Mouse (Mus musculus) cerebellum, adult 2 months (tissue): ENCODE measurements around the gene Pdyn.

Experiments used
- CTCF ChIP-seq: fragments of 200-500 bp; IDR thresholded peaks from 2 replicates; pipeline ENCODE4 v1.5.1; 2011; ENCODE audit warnings: low read depth, mild to moderate bottlenecking, control low read depth, low read length, moderate library complexity, borderline replicate concordance; ENCODE audit not compliant: insufficient read depth
- POLR2A ChIP-seq: fragments of 200-500 bp; IDR thresholded peaks from 2 replicates; pipeline ENCODE4 v1.6.1; 2011; ENCODE audit warnings: low read length, control low read depth, borderline replicate concordance; ENCODE audit not compliant: insufficient read depth

DNA sequence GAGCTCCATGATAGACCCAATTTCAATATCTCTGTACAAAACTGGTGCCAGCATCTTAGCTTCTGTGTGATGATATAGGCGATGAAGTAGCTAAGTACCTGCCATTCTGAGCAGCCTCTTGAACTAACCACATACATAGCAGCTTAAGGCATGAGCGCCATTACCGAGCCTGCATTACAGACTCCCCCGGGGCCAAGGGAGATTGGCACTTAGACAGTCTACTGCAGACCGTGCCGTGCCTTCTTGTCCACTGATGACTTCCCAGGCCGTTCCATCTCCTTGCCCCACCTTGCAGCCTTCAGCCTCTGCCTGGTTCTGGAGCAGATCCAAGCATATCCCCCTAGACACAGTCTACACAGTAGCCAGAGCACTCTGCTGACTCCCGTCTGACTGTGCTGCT is 7.0 kb downstream of the Pdyn start:
- no peak for TF ChIP-seq CTCF
- TF ChIP-seq POLR2A = no peak
